Mouse (Mus musculus): ENCODE data around the gene Adad2. TPM values are rescaled to one million over a fixed set of nuclear protein-coding genes. Genes with fewer than 3 reads are reported as not detected.

Gene Adad2
- polyA plus RNA-seq, 1 experiment from 2014 or later: not detected

GRCm38 (mm10) chr8:119620848-119621465 lies 8.4 kb downstream of the Adad2 start:
- Histone ChIP-seq H3K4me1 (replicated peaks; ENCODE audit: control insufficient read depth, insufficient read depth, low read length) (no peaks in the 10 kb centered on the region), H3K27ac (ENCODE audit: low read length) (no peak overlapping the region), H3K9me3 (ENCODE audit: control insufficient read depth, low read length) (no peaks in the 10 kb centered on the region), H3K4me3 (ENCODE audit: low read length) (no peak overlapping the region), H3K27me3 (ENCODE audit: control insufficient read depth, insufficient read depth, low read depth, low read length) (no peaks in the 10 kb centered on the region; the same call in 1 of the 2 replicates), H3K9ac (ENCODE audit: low read length) (no peak overlapping the region), H3K4me2 (ENCODE audit: low read depth, low read length) (no peak overlapping the region), H3K36me3 (ENCODE audit: control insufficient read depth, insufficient read depth, low read length) (no peaks in the 10 kb centered on the region)
- 75% methylated on average over 14 of the region's 14 CpGs for WGBS
- ATAC-seq (ENCODE audit: low read depth): no peak

DNA sequence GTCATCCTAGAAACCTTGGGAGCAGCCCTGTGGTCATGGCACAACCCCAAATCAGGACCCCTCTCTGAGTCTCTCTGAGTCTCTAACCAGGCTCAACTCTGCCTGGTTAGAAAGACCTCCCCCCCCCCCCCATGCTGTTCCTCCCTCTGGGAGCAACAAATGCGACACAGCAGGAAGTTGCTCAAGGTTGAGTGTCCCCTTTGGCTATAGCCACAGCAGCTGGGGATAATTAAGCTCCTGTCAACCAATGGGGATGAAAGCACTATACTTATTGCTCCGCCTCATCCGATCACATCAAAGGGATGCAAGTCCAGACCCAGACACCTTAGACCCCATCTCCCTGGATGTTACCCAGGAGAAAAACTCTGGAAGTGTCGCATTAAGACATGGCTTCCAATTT lies 10.0 kb downstream of the Adad2 start:
- Histone ChIP-seq H3K9me3 (ENCODE audit: control insufficient read depth, low read length) (no peaks in the 10 kb centered on the region), H3K9ac (ENCODE audit: low read length) (no peak overlapping the region), H3K4me2 (ENCODE audit: low read depth, low read length) (no peak overlapping the region), H3K4me3 (ENCODE audit: low read length) (no peak overlapping the region), H3K4me1 (replicated peaks; ENCODE audit: control insufficient read depth, insufficient read depth, low read length) (no peaks in the 10 kb centered on the region), H3K36me3 (ENCODE audit: control insufficient read depth, insufficient read depth, low read length) (no peaks in the 10 kb centered on the region), H3K27me3 (ENCODE audit: control insufficient read depth, insufficient read depth, low read depth, low read length) (no peaks in the 10 kb centered on the region), H3K27ac (ENCODE audit: low read length) (no peak overlapping the region)
- WGBS: 65% methylated on average over 4 of the region's 4 CpGs
- no peak for ATAC-seq (ENCODE audit: low read depth)

DNA sequence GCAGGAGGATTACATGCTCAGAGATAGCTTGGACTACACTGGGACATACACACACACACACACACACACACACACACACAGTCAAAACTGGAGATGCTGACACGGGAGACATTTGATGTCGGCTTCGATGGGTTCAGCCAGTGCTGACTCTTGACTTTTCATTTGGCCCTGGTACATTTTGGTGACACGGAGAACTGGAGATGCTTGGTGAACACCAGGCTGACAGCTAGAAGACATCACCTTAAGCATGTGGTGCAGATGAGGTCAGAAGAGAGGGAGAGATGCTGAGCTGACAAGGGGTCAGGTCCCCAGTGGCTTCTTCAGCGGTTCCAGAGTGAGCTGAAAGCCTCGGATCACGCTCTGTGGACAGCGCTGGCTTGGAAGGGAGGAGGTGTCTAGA lies 10.5 kb downstream of the Adad2 start:
- WGBS: 81% methylated on average over 8 of the region's 8 CpGs
- H3K4me2 ChIP-seq (ENCODE audit: low read depth, low read length): no peak overlapping the region
- no peaks in the 10 kb centered on the region for H3K36me3 ChIP-seq (ENCODE audit: control insufficient read depth, insufficient read depth, low read length)
- H3K4me3 ChIP-seq (ENCODE audit: low read length): no peak overlapping the region
- H3K9ac ChIP-seq (ENCODE audit: low read length): no peak overlapping the region
- ATAC-seq (ENCODE audit: low read depth): no peak
- H3K4me1 ChIP-seq (replicated peaks; ENCODE audit: control insufficient read depth, insufficient read depth, low read length): no peaks in the 10 kb centered on the region
- no peak overlapping the region for H3K27ac ChIP-seq (ENCODE audit: low read length)
- H3K27me3 ChIP-seq (ENCODE audit: control insufficient read depth, insufficient read depth, low read depth, low read length): no peaks in the 10 kb centered on the region
- no peaks in the 10 kb centered on the region for H3K9me3 ChIP-seq (ENCODE audit: control insufficient read depth, low read length)

GRCm38 (mm10) chr8:119623744-119624143 lies 11.2 kb downstream of the Adad2 start:
- Histone ChIP-seq H3K4me3 (ENCODE audit: low read length) (no peak overlapping the region), H3K36me3 (ENCODE audit: control insufficient read depth, insufficient read depth, low read length) (no peaks in the 10 kb centered on the region), H3K9me3 (ENCODE audit: control insufficient read depth, low read length) (no peaks in the 10 kb centered on the region), H3K27ac (ENCODE audit: low read length) (no peak overlapping the region), H3K4me1 (replicated peaks; ENCODE audit: control insufficient read depth, insufficient read depth, low read length) (no peaks in the 10 kb centered on the region), H3K27me3 (ENCODE audit: control insufficient read depth, insufficient read depth, low read depth, low read length) (no peaks in the 10 kb centered on the region), H3K9ac (ENCODE audit: low read length) (no peak overlapping the region), H3K4me2 (ENCODE audit: low read depth, low read length) (no peak overlapping the region)
- 81% methylated on average over 1 of the region's 1 CpGs for WGBS
- ATAC-seq (ENCODE audit: low read depth): no peak

DNA sequence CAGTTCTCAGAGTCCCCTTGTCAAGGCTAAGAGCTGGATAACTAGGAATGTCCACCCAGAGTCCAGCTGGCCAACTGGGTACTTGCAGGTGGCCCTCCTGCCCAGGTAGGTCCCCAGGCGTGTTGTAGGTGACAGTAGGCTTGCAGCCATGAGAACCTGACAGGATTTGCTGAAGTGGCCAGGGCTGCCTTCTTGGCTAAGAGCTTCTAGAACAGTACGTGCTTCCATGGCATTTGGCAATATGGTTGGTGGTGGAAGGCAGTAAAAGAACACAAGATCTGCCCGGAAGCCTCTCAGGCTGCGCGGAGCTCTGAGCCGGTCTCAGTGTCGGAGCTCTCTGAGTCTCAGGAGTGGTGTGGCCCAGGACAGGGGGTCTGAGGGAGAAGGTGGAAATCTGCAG lies 12.4 kb downstream of the Adad2 start:
- H3K36me3 ChIP-seq (ENCODE audit: control insufficient read depth, insufficient read depth, low read length): no peaks in the 10 kb centered on the region
- ATAC-seq (ENCODE audit: low read depth): no peak
- 85% methylated on average over 7 of the region's 7 CpGs for WGBS
- H3K27me3 ChIP-seq (ENCODE audit: control insufficient read depth, insufficient read depth, low read depth, low read length): no peaks in the 10 kb centered on the region
- no peak overlapping the region for H3K9ac ChIP-seq (ENCODE audit: low read length)
- H3K9me3 ChIP-seq (ENCODE audit: control insufficient read depth, low read length): no peaks in the 10 kb centered on the region
- no peak overlapping the region for H3K27ac ChIP-seq (ENCODE audit: low read length)
- no peak overlapping the region for H3K4me2 ChIP-seq (ENCODE audit: low read depth, low read length)
- no peak overlapping the region for H3K4me3 ChIP-seq (ENCODE audit: low read length)
- no peaks in the 10 kb centered on the region for H3K4me1 ChIP-seq (replicated peaks; ENCODE audit: control insufficient read depth, insufficient read depth, low read length)

DNA sequence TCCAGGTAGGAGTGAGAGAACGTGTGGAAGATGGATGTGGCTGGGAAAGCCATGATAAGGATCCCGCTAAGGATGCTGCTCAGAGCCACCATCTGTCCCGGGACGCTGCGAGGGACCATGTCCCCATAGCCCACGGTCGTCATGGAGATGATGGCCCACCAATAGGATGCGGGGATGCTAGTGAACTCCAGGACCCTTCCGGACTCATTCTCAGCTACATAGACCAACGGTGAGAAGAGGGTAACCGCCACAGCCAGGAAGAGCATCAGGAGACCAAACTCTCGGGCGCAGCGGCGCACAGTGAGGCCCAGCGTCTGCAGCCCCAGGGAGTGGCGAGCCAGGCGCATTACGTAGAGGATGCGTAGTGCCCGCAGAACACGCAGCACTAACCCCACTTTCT lies 13.2 kb downstream of the Adad2 start:
- H3K27ac ChIP-seq (ENCODE audit: low read length): no peak overlapping the region
- no peaks in the 10 kb centered on the region for H3K9me3 ChIP-seq (ENCODE audit: control insufficient read depth, low read length)
- no peaks in the 10 kb centered on the region for H3K27me3 ChIP-seq (ENCODE audit: control insufficient read depth, insufficient read depth, low read depth, low read length)
- no peak for ATAC-seq (ENCODE audit: low read depth)
- H3K9ac ChIP-seq (ENCODE audit: low read length): no peak overlapping the region
- H3K36me3 ChIP-seq (ENCODE audit: control insufficient read depth, insufficient read depth, low read length): no peaks in the 10 kb centered on the region
- H3K4me3 ChIP-seq (ENCODE audit: low read length): no peak overlapping the region
- WGBS: 73% methylated on average over 22 of the region's 22 CpGs
- H3K4me2 ChIP-seq (ENCODE audit: low read depth, low read length): no peak overlapping the region
- H3K4me1 ChIP-seq (replicated peaks; ENCODE audit: control insufficient read depth, insufficient read depth, low read length): no peaks in the 10 kb centered on the region

GRCm38 (mm10) chr8:119627199-119627598 lies 14.7 kb downstream of the Adad2 start:
- Histone ChIP-seq H3K9ac (ENCODE audit: low read length) (no peak overlapping the region), H3K27ac (ENCODE audit: low read length) (no peak overlapping the region), H3K9me3 (ENCODE audit: control insufficient read depth, low read length) (no peaks in the 10 kb centered on the region), H3K4me2 (ENCODE audit: low read depth, low read length) (no peak overlapping the region), H3K36me3 (ENCODE audit: control insufficient read depth, insufficient read depth, low read length) (no peaks in the 10 kb centered on the region), H3K4me1 (replicated peaks; ENCODE audit: control insufficient read depth, insufficient read depth, low read length) (no peaks in the 10 kb centered on the region), H3K27me3 (ENCODE audit: control insufficient read depth, insufficient read depth, low read depth, low read length) (peaks cover 7% of the 10 kb centered on the region; the same call in 1 of the 2 replicates), H3K4me3 (ENCODE audit: low read length) (no peak overlapping the region)
- 88% methylated on average over 7 of the region's 7 CpGs for WGBS
- no peak for ATAC-seq (ENCODE audit: low read depth)

- peak; percentile 31; the same call in 1 of the 2 replicates for ATAC-seq (ENCODE audit: low read depth)
- H3K36me3 ChIP-seq (ENCODE audit: control insufficient read depth, insufficient read depth, low read length): no peaks in the 10 kb centered on the region
- no peak overlapping the region for H3K9ac ChIP-seq (ENCODE audit: low read length)
- H3K27me3 ChIP-seq (ENCODE audit: control insufficient read depth, insufficient read depth, low read depth, low read length): peaks cover 13% of the 10 kb centered on the region
- 33% methylated on average over 10 of the region's 10 CpGs for WGBS
- no peak overlapping the region for H3K27ac ChIP-seq (ENCODE audit: low read length)
- H3K4me1 ChIP-seq (replicated peaks; ENCODE audit: control insufficient read depth, insufficient read depth, low read length): no peaks in the 10 kb centered on the region
- no peak overlapping the region for H3K4me2 ChIP-seq (ENCODE audit: low read depth, low read length)
- no peaks in the 10 kb centered on the region for H3K9me3 ChIP-seq (ENCODE audit: control insufficient read depth, low read length)
- H3K4me3 ChIP-seq (ENCODE audit: low read length): no peak overlapping the region
Observed at GRCm38 (mm10) chr8:119627613-119628359, 15.2 kb downstream of the Adad2 start.

GRCm38 (mm10) chr8:119630841-119631240 lies 18.3 kb downstream of the Adad2 start:
- H3K4me3 ChIP-seq (ENCODE audit: low read length): no peak overlapping the region
- peaks cover 4% of the 10 kb centered on the region for H3K4me1 ChIP-seq (replicated peaks; ENCODE audit: control insufficient read depth, insufficient read depth, low read length)
- H3K27me3 ChIP-seq (ENCODE audit: control insufficient read depth, insufficient read depth, low read depth, low read length): peaks cover 26% of the 10 kb centered on the region
- no peaks in the 10 kb centered on the region for H3K9me3 ChIP-seq (ENCODE audit: control insufficient read depth, low read length)
- WGBS: 48% methylated on average over 3 of the region's 3 CpGs
- no peak overlapping the region for H3K4me2 ChIP-seq (ENCODE audit: low read depth, low read length)
- no peak overlapping the region for H3K27ac ChIP-seq (ENCODE audit: low read length)
- no peak for ATAC-seq (ENCODE audit: low read depth)
- H3K9ac ChIP-seq (ENCODE audit: low read length): no peak overlapping the region
- H3K36me3 ChIP-seq (ENCODE audit: control insufficient read depth, insufficient read depth, low read length): no peaks in the 10 kb centered on the region

Measured in lung, embryonic 16.5 days (tissue).